Mouse (Mus musculus) hindbrain, embryonic 12.5 days (tissue): ENCODE data around the gene Sept4. TPM values are rescaled to one million over a fixed set of nuclear protein-coding genes. Genes with fewer than 3 reads are reported as not detected.
A peak's percentile ranks its signal among the peaks of the same experiment; 100 is the strongest.

ENCODE experiments used
- ATAC-seq: fragments of 200-750 bp; cut with Nextera tagmentation; 2 replicates; pipeline ENCODE4 v1.8.0; 2017; ENCODE audit warnings: moderate TSS enrichment; ENCODE audit not compliant: low FRiP score
- H3K27ac ChIP-seq: fragments of 300-500 bp; sonication (generic); 2 replicates; pipeline ENCODE4 v1.5.1; 2016; ENCODE audit warnings: mild to moderate bottlenecking
- H3K27me3 ChIP-seq: fragments of 300-500 bp; sonication (generic); 2 replicates; pipeline ENCODE4 v1.6.1; 2016; ENCODE audit warnings: mild to moderate bottlenecking
- H3K36me3 ChIP-seq: fragments of 300-500 bp; sonication (generic); 2 replicates; pipeline ENCODE4 v1.6.1; 2016; ENCODE audit warnings: mild to moderate bottlenecking
- H3K4me1 ChIP-seq: fragments of 300-500 bp; sonication (generic); 2 replicates; pipeline ENCODE4 v1.6.1; 2016
- H3K4me2 ChIP-seq: fragments of 300-500 bp; sonication (generic); replicated peaks from 2 replicates; pipeline ENCODE4 v1.6.1; 2016; ENCODE audit warnings: mild to moderate bottlenecking
- H3K4me3 ChIP-seq: fragments of 300-500 bp; sonication (generic); 2 replicates; pipeline ENCODE4 v1.5.1; 2016; ENCODE audit warnings: mild to moderate bottlenecking
- H3K9ac ChIP-seq: fragments of 300-500 bp; sonication (generic); 2 replicates; pipeline ENCODE4 v1.6.1; 2016; ENCODE audit warnings: mild to moderate bottlenecking, moderate library complexity
- H3K9me3 ChIP-seq: fragments of 300-500 bp; sonication (generic); replicated peaks from 2 replicates; pipeline ENCODE4 v1.6.1; 2016; ENCODE audit warnings: mild to moderate bottlenecking
- WGBS: fragments of 180-500 bp; shearing (Covaris S2); methylation state at CpG from one replicate; pipeline ENCODE4 v1.1.7; 2016; 5-methylcytosine and 5-hydroxymethylcytosine counted together
- polyA plus RNA-seq: library from polyadenylated mRNA; unstranded; fragments of >200 nt; fragmentation: Nextera tagmentation; extraction: Ambion mirVana; gene quantifications from 2 replicates; pipeline ENCODE4 v1.2.1, GENCODE M21; 2016

Gene Sept4
- polyA plus RNA-seq, 1 experiment from 2014 or later: 13.1 TPM

DNA sequence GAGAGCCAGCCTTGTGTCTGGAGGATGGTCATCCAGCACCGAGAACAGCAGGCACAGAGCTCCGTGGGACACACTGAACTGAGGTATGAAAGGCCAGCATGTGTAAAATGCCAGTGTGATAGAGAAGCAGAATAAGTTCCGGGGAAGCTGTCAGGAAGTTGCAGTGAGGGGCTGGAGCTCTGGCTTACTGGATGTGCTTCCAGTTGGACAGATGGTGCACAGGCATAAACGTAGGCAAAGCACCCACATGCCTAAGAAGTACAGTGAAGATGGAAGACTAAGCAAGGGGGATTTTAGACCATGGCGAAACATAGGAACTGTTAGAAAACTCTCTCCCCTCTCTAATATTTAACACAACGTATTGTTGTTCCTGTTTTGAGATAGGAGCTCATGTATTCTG lies 7.5 kb upstream of the Sept4 start:
- ATAC-seq: no peak
- WGBS: 77% methylated on average over 6 of the region's 6 CpGs
- Histone ChIP-seq H3K4me1 (no peaks in the 10 kb centered on the region), H3K36me3 (no peaks in the 10 kb centered on the region), H3K4me2 (no peak overlapping the region), H3K27ac (no peak overlapping the region), H3K27me3 (no peaks in the 10 kb centered on the region), H3K4me3 (no peak overlapping the region), H3K9ac (no peak overlapping the region), H3K9me3 (no peaks in the 10 kb centered on the region)

DNA sequence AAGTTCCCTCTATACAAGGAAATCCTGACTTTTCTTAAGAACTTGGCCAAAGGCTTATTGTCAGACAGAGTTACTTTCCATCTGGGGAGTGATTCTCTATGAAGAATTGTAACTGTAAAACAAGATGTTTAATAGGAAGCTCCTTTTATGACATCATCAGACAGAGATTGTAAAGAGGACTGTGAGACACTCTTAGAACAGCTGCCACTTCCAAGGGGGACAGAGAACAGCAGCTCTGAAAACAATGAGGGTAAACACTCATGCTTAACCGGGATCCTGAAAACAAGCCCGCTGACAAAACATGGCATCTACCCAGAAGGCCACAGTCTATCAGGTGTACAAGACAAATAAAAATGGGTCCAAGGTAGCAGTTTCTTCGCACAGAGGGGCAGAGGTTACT lies 2.2 kb upstream of the Sept4 start, which contains the start of gene Gm11492:
Gene Gm11492, plus strand, starts transcription at position 153 of the 400 bp plus-strand sequence.
- no peaks in the 10 kb centered on the region for H3K36me3 ChIP-seq
- H3K4me1 ChIP-seq: no peaks in the 10 kb centered on the region
- H3K27ac ChIP-seq: no peak within 1 kb of the TSS
- no peak for ATAC-seq
- no peak within 1 kb of the TSS for H3K4me3 ChIP-seq
- no peaks in the 10 kb centered on the region for H3K9me3 ChIP-seq
- H3K4me2 ChIP-seq: no peak within 1 kb of the TSS
- 90% methylated on average over 3 of the region's 3 CpGs for WGBS
- H3K27me3 ChIP-seq: no peaks in the 10 kb centered on the region
- H3K9ac ChIP-seq: no peak within 1 kb of the TSS

DNA sequence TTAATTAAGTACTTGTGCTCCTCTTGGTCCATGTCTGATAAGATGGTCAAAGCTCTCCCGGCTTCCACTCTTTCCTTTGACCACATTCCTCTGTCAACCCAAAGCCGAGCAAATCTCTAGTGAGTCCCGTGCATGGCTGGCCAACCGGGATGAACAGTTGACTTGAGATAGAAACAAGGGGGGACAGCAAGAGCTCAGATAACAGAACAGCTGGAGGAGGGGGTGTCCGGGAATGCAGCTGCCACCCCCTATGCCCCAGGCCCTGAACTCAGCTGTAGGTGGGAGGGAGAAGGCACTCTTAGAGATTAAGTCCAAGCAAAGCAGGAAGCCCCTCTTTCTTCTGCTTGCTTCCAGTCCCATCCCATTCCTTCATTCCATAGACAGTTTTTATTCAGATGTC lies 2.0 kb downstream of the Sept4 start:
- Histone ChIP-seq H3K9me3 (no peaks in the 10 kb centered on the region), H3K4me3 (no peak overlapping the region), H3K27me3 (no peaks in the 10 kb centered on the region), H3K4me1 (0 out of 2 replicates have a peak, but pooled peaks cover 2% of the 10 kb centered on the region), H3K36me3 (no peaks in the 10 kb centered on the region), H3K9ac (no peak overlapping the region), H3K4me2 (no peak overlapping the region), H3K27ac (no peak overlapping the region)
- 68% methylated on average over 5 of the region's 5 CpGs for WGBS
- ATAC-seq: no peak

DNA sequence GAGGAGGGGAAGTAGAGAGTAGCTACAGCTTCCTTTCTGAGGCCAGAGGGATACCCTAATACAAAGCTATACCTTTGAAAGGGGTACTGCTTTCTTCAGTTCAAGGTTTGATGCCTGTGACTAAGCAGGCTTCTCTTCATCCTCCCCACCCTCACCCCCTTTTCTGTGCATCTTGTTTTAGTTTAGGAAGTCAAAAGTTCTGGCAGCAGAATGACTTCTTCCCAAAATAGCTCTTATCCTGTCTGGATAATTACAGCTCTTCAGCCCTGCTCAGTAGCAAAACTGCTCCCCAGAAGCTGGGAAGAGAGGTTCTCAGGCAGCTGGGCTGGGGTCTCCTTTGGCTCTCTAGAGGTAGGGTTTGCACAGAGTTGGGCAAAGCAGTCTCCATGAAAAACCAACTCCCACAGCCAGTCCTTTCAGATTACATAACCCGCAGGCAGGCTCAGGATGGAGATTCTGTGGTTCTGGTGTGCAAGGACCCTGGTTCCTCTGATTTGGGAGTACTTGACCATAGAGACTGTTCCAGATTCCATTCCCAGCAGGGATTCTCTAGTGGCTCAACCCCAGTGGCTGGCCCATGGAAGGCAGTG lies 2.8 kb downstream of the Sept4 start:
- Histone ChIP-seq H3K4me2 (no peak overlapping the region), H3K36me3 (no peaks in the 10 kb centered on the region), H3K9me3 (no peaks in the 10 kb centered on the region), H3K9ac (no peak overlapping the region), H3K27me3 (peaks cover 2% of the 10 kb centered on the region; the same call in 1 of the 2 replicates), H3K4me3 (no peak overlapping the region), H3K4me1 (0 out of 2 replicates have a peak, but pooled peaks cover 2% of the 10 kb centered on the region), H3K27ac (no peak overlapping the region)
- no peak for ATAC-seq
- WGBS: 82% methylated on average over 1 of the region's 1 CpGs

DNA sequence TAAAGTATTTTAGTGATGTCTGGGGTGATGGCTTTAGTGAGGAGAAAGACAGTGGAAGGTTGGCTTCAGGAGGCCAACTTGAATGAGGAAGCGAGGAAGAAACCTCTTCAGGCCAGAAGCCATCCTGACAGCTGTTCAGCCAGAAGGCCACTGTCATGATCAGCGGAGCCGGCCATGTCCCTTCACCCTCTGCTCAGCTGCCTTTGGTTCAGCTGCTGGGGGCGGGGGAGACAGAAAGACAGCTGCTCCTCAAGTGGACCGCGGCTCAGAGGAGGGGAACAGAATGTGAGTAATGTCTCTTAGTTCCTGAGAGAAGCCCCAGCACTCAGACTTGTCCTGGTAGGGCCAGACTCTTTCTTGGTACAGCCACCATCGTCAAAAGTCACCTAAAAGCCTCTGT lies 5.0 kb downstream of the Sept4 start:
- no peak for ATAC-seq
- no peaks in the 10 kb centered on the region for H3K9me3 ChIP-seq
- H3K27me3 ChIP-seq: peaks cover 4% of the 10 kb centered on the region; the same call in 1 of the 2 replicates
- no peaks in the 10 kb centered on the region for H3K36me3 ChIP-seq
- H3K27ac ChIP-seq: no peak overlapping the region
- 79% methylated on average over 7 of the region's 7 CpGs for WGBS
- no peak overlapping the region for H3K4me2 ChIP-seq
- no peak overlapping the region for H3K9ac ChIP-seq
- H3K4me3 ChIP-seq: no peak overlapping the region
- peaks cover 13% of the 10 kb centered on the region for H3K4me1 ChIP-seq

DNA sequence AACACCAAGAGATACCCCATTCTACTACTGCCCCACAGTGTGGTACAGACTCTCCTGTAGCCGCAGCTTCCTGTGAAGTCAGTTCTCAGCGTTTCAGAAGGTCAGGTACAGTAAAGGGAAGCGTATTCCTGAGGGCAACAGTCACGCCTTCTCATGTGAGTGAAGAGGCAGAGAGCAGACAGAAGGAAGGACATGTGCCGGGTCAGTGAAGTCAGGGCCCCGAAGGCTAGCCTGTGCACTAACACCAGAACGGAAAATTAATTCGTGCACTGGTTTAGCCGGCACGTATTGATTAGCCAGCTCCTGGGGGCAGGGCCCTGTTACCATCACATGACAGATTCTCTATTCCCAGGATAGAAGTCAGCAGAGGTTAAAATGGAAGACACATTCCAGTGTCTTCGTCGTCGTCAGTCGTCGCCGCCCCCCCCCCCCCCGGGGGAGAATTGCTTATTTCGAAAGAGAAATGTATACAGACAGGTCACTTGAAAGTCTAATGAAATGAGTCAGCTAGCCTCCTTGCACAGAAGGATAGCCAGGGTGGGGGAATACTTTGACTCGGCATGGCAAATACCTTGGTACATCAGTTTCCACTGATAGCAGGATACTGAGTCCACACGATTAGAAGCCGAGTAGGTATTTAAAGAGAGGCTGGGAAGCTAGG lies 5.9 kb downstream of the Sept4 start:
- no peak for ATAC-seq
- H3K4me1 ChIP-seq: peaks cover 21% of the 10 kb centered on the region
- H3K9ac ChIP-seq: no peak overlapping the region
- no peaks in the 10 kb centered on the region for H3K9me3 ChIP-seq
- no peak overlapping the region for H3K27ac ChIP-seq
- H3K36me3 ChIP-seq: no peaks in the 10 kb centered on the region
- peaks cover 4% of the 10 kb centered on the region; the same call in 1 of the 2 replicates for H3K27me3 ChIP-seq
- WGBS: 68% methylated on average over 21 of the region's 21 CpGs
- H3K4me2 ChIP-seq: no peak overlapping the region
- H3K4me3 ChIP-seq: no peak overlapping the region

DNA sequence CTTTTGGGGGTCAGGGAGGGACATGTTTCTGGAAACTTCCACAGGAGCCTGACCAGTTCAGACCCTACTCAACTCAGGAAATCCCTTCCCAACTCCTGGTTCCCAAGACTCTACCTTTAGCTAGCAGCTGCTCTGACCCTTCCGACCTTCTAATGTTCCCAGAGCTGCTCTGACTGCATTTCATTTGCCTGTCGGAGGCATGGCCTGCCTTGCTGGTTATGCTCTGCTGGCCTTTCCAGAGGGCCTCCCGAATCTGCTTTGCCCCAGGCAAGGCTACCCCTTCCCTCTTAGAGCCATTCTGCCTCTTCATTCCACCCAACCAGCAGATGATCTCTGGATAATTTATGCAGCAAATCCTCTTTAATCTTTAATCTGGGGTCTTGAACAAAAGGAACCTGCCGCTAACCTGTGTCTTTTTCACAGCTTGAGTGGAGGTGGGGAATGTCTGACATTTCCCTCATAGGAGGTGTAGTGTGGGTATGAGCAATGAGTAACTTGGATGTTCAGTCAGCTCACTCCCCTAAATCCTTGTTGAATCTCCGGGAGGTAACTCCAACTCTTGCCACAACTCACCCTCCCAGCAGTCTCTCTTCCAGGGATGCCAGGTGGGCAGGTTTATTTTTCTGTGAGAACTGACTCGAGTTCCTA lies 9.0 kb downstream of the Sept4 start:
- Histone ChIP-seq H3K4me3 (peak overlapping the region; percentile 60), H3K36me3 (no peaks in the 10 kb centered on the region), H3K4me2 (peak overlapping the region; percentile 97), H3K27ac (no peak overlapping the region), H3K9me3 (no peaks in the 10 kb centered on the region), H3K9ac (peak overlapping the region; percentile 79), H3K4me1 (peaks cover 22% of the 10 kb centered on the region), H3K27me3 (peaks cover 14% of the 10 kb centered on the region; the same call in 1 of the 2 replicates)
- WGBS: 16% methylated on average over 6 of the region's 6 CpGs
- no peak for ATAC-seq

DNA sequence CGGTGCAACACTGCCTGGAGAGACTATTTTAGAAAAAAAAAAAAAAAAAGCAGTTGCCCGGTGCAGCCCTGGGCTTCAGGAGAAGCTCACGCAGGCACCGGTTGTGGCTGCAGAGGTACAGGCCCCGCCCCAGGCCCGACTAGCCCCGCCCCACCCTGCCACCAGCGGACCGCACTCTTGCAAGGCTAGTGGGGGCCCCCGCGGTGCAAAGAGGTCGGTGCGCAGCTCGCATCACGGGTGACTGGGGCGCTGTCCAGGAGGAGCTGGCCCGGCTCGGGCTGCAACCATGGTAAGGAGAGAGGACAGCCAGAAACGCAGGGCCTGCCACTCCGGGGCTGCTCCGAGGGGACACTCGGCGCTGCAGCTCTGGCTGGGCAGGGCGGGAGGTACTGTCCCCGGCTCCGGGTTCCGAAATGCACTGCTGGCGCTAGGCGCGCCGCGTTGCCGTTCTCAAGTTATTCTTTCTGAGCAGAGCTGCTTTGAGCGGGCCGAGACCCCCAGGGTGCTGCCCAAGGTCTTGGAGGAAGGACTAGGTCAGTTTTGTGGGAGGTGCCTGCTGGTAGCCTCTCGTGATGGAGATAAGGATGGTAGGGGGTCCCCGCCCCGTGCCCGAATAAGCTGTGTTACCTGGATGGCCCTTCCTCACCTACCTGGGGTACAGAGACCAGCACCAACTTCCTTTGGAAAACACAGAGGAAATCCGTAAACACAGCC lies 9.7 kb downstream of the Sept4 start:
- H3K27ac ChIP-seq: peak overlapping the region; percentile 41; the same call in 1 of the 2 replicates

DNA sequence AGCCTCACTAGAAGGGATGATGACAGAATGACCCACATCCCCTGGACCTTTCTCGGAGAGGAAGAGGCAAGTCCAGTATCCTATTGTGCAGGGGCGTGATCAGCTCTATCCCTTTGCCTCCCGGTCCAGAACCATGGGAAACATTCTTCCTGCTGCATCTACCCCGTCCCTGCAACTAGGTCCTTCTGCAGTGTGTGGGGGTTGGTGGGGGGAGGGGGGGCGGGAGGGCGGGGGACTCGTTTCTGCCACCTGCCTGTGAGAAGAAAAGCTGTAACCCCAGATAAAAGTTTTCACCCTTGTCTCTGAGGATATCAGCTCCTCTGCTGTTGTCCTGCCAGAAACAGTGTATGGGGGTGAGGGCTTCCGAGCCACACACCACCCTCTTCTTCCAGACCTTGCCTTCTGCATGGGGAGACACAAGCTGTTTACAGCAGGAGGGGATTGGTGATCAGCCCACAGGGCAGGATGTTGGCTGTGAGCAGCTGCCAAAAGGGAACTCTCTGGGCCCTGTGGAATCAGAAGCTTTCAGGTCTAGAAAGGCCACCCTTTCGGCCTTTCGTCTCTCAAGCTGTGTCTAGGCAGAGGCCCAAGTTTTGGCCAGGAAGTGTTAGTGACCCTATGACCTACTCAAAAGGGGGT lies 10.4 kb downstream of the Sept4 start:
- H3K27ac ChIP-seq: no peak overlapping the region
- 14% methylated on average over 10 of the region's 10 CpGs for WGBS
- ATAC-seq: no peak

More for the DNA sequence above, 9.7 kb downstream of the Sept4 start:
- H3K4me2 ChIP-seq: peak overlapping the region; percentile 97
- WGBS: under 1% methylated on average over 38 of the region's 40 CpGs
- no peaks in the 10 kb centered on the region for H3K36me3 ChIP-seq
- H3K9me3 ChIP-seq: no peaks in the 10 kb centered on the region
- peaks cover 22% of the 10 kb centered on the region for H3K4me1 ChIP-seq
- peak; percentile 78 for ATAC-seq
- H3K4me3 ChIP-seq: peak overlapping the region; percentile 60
- peaks cover 14% of the 10 kb centered on the region; the same call in 1 of the 2 replicates for H3K27me3 ChIP-seq
- peak overlapping the region; percentile 79 for H3K9ac ChIP-seq

DNA sequence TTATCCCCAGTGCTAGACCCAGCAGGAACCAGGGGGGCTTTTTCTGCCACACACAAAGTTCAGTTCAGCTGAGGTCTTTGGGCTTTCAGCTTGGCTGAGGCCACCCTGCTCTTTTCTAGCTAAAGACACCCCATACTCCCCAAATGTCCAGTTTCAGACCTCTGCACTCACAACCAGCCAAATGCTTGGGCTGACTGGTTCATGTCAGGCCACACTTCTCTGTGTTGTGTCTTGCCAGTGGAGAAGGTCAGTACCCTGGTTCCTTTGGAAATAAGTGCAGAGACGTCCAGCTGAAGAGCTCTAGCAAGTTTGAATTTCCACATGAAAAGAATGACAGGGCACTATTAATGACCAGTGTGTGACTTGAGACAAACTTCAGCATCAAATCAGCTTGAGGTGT lies 11.0 kb downstream of the Sept4 start:
- H3K4me2 ChIP-seq: no peak overlapping the region
- peaks cover 20% of the 10 kb centered on the region for H3K4me1 ChIP-seq

More for the DNA sequence above, 10.4 kb downstream of the Sept4 start:
- Histone ChIP-seq H3K27me3 (peaks cover 14% of the 10 kb centered on the region; the same call in 1 of the 2 replicates), H3K4me1 (peaks cover 22% of the 10 kb centered on the region), H3K9me3 (no peaks in the 10 kb centered on the region), H3K9ac (peak overlapping the region; percentile 79), H3K4me3 (peak overlapping the region; percentile 60), H3K36me3 (no peaks in the 10 kb centered on the region), H3K4me2 (peak overlapping the region; percentile 97)

DNA sequence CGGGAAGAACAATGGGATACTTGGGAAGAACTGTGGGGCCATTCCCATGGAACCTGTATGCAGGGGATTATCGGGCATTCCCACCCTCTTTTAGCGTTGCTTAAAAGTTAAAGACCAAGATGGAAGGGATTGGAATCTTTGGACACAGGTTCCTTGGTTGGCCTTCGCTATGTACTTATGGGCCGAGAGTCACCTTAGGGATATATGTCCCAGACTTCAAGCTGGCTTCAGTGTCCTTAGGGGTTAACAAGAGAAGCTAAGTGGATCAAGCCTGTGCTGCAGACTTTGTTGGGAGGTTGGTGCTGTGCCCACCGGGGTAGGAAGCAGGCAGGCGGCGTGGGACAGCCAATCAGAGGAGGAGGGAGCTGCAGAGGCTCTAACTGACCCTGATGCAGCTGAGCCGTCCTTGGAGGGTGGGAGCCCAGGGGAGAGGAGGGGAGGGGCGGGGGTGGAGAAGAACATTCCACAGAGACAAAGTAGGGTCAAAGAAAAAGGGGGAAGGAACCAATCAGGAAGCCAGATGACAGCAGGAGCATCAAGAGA lies 11.9 kb downstream of the Sept4 start:
- Histone ChIP-seq H3K4me1 (peaks cover 20% of the 10 kb centered on the region), H3K4me2 (no peak overlapping the region), H3K36me3 (no peaks in the 10 kb centered on the region), H3K9me3 (no peaks in the 10 kb centered on the region), H3K4me3 (no peak overlapping the region), H3K27ac (no peak overlapping the region), H3K27me3 (peaks cover 14% of the 10 kb centered on the region; the same call in 1 of the 2 replicates), H3K9ac (no peak overlapping the region)
- WGBS: 50% methylated on average over 10 of the region's 10 CpGs
- ATAC-seq: no peak

More for the DNA sequence above, 11.0 kb downstream of the Sept4 start:
- Histone ChIP-seq H3K4me3 (no peak overlapping the region), H3K27ac (no peak overlapping the region), H3K9ac (no peak overlapping the region), H3K9me3 (no peaks in the 10 kb centered on the region), H3K27me3 (peaks cover 14% of the 10 kb centered on the region; the same call in 1 of the 2 replicates), H3K36me3 (no peaks in the 10 kb centered on the region)
- 41% methylated on average over 1 of the region's 1 CpGs for WGBS
- no peak for ATAC-seq
